Mouse (Mus musculus) ES-Bruce4 (cell line): ENCODE measurements around the gene Schip1. TPM values are rescaled to one million over a fixed set of nuclear protein-coding genes. Genes with fewer than 3 reads are reported as not detected.

Source experiments
- H3K27ac ChIP-seq: 2 replicates; pipeline ENCODE4 v1.5.1; 2012; ENCODE audit warnings: low read length, inconsistent platforms; ENCODE audit not compliant: insufficient read depth
- H3K27me3 ChIP-seq: 2 replicates; pipeline ENCODE4 v1.6.1; 2012; ENCODE audit warnings: mild to moderate bottlenecking, low read length, inconsistent platforms; ENCODE audit not compliant: control insufficient read depth, poor library complexity, insufficient read depth, severe bottlenecking
- H3K36me3 ChIP-seq: 2 replicates; pipeline ENCODE4 v1.6.1; 2012; ENCODE audit warnings: inconsistent platforms, mild to moderate bottlenecking, low read length, moderate library complexity; ENCODE audit not compliant: control insufficient read depth, poor library complexity, insufficient read depth, severe bottlenecking
- H3K4me1 ChIP-seq: one replicate; pipeline ENCODE4 v1.8.1; 2011; ENCODE audit warnings: low read length; ENCODE audit not compliant: control insufficient read depth, insufficient read depth
- H3K4me3 ChIP-seq: 2 replicates; pipeline ENCODE4 v1.5.1; 2011; ENCODE audit warnings: low read depth, mild to moderate bottlenecking, low read length
- H3K9ac ChIP-seq: 2 replicates; pipeline ENCODE4 v1.6.1; 2012; ENCODE audit warnings: low read depth, mild to moderate bottlenecking, inconsistent platforms; ENCODE audit not compliant: poor library complexity, severe bottlenecking
- H3K9me3 ChIP-seq: replicated peaks from 2 replicates; pipeline ENCODE4 v1.6.1; 2012; ENCODE audit warnings: mild to moderate bottlenecking, low read length, inconsistent platforms; ENCODE audit not compliant: control insufficient read depth, poor library complexity, insufficient read depth, severe bottlenecking
- CTCF ChIP-seq: IDR thresholded peaks from one replicate; pipeline ENCODE4 v1.8.1; 2011; ENCODE audit warnings: low read depth, low read length
- EP300 ChIP-seq: IDR thresholded peaks from 2 replicates; pipeline ENCODE4 v1.6.1; 2011; ENCODE audit warnings: low read depth, low read length; ENCODE audit not compliant: insufficient read depth
- POLR2A ChIP-seq: IDR thresholded peaks from one replicate; pipeline ENCODE4 v1.8.1; 2011; ENCODE audit warnings: low read length; ENCODE audit not compliant: insufficient read depth
- polyA plus RNA-seq: library from polyadenylated mRNA; stranded (reverse); fragments of >200 nt; gene quantifications from 2 replicates; pipeline ENCODE4 v1.2.4, GENCODE M21; 2011; ENCODE audit warnings: low read depth; ENCODE audit not compliant: missing spikeins, insufficient read depth, insufficient read length

The Schip1 gene
- polyA plus RNA-seq, 1 experiment, result 85.2 TPM

DNA sequence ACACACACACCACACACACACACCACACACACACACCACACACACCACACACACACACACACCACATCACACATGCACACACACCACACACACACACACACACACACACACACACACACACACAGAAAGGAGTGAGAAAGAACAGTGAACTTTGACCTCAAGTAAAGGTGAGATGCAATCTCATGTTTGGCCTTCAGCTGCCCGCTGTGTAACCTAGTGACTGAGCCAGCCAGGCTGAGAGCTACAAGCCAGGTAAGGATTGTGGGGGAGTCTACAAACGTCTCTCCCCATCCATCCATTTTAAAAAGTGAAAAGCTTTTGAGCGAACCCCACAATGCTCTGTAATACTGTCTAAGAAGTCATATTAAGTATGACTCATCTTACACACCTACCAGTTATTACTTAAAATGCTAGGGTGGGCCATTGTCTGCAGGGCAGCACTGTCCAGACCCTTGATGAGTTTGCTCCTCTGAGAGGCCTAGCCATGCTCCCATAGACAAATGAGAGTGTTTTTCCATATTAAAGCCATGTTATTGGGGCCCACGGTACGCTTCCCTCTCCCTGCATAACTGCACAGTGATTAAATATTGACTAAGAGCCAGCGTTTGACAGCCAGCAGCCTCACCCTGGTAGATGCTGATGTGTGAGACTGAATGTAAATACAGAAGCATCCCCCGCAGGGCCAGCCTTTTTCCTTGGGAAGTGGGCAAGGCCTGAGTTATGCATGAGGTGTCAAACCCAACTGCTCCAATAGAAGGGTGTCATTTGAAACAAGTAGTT, 448.9 kb downstream of the Schip1 start:
- no peak overlapping the region for H3K9ac ChIP-seq
- no peak overlapping the region for H3K27ac ChIP-seq
- H3K27me3 ChIP-seq, result no peaks in the 10 kb centered on the region
- H3K36me3 ChIP-seq, result 0 out of 2 replicates have a peak, but pooled peaks cover 2% of the 10 kb centered on the region
- H3K9me3 ChIP-seq, result no peaks in the 10 kb centered on the region
- peaks cover 7% of the 10 kb centered on the region for H3K4me1 ChIP-seq
- no peak for TF ChIP-seq POLR2A
- no peak for TF ChIP-seq CTCF
- H3K4me3 ChIP-seq, result no peak overlapping the region

DNA sequence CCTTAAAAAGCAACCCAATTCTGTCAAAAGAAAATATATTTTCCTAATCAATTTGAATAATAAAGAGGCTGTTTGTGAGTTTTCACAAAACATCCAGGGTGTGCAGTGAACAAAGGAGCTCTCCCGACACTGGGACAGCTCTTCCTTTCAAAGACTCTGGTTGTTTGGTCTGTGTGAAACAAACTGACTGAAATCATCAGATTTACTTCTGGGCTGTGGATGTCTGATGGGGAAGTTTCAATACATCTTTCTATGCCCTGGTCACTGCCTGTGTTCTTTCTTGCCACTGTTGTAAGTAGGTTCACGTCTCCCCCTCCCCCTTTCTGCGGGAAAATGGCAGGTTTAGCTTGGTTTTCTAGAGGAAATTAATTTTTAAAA, 449.5 kb downstream of the Schip1 start:
- no peak for TF ChIP-seq EP300
- no peak for TF ChIP-seq CTCF
- TF ChIP-seq POLR2A, result no peak
- no peaks in the 10 kb centered on the region for H3K9me3 ChIP-seq
- H3K27ac ChIP-seq, result no peak overlapping the region
- no peak overlapping the region for H3K4me3 ChIP-seq
- peaks cover 7% of the 10 kb centered on the region for H3K4me1 ChIP-seq
- 0 out of 2 replicates have a peak, but pooled peaks cover 2% of the 10 kb centered on the region for H3K36me3 ChIP-seq
- H3K9ac ChIP-seq, result no peak overlapping the region
- no peaks in the 10 kb centered on the region for H3K27me3 ChIP-seq

DNA sequence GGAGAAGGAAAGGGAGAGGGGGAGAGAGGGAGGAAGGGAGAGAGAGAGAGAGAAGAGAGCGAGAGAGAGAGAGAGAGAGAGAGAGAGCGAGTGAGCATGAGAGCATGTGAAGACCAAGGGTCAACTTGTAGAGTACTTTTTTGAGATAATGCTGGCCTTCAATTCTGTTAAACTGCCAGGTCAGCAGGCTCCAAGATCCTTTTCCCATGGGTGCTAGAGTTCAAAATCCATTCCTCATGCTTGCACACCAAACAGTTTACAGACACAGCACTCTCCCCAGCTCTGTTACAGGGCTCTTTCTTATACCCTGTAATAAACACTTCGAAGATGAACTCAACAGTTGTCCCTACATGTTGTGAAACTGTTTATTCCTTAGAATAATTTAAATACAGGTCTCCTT, 450.1 kb downstream of the Schip1 start:
- Histone ChIP-seq H3K9ac (no peak overlapping the region), H3K27ac (no peak overlapping the region), H3K4me1 (peaks cover 7% of the 10 kb centered on the region), H3K9me3 (no peaks in the 10 kb centered on the region), H3K27me3 (no peaks in the 10 kb centered on the region), H3K36me3 (0 out of 2 replicates have a peak, but pooled peaks cover 2% of the 10 kb centered on the region), H3K4me3 (no peak overlapping the region)
- TF ChIP-seq EP300 (no peak), POLR2A (no peak), CTCF (no peak)

- no peak for TF ChIP-seq POLR2A
- H3K27ac ChIP-seq, result no peak overlapping the region
- H3K4me1 ChIP-seq, result peaks cover 7% of the 10 kb centered on the region
- no peaks in the 10 kb centered on the region for H3K9me3 ChIP-seq
- no peak overlapping the region for H3K9ac ChIP-seq
- no peak overlapping the region for H3K4me3 ChIP-seq
- 0 out of 2 replicates have a peak, but pooled peaks cover 2% of the 10 kb centered on the region for H3K36me3 ChIP-seq
- H3K27me3 ChIP-seq, result no peaks in the 10 kb centered on the region
Measured at GRCm38 (mm10) chr3:68516393-68517081, 451.9 kb downstream of the Schip1 start.

- 0 out of 2 replicates have a peak, but pooled peaks cover 2% of the 10 kb centered on the region for H3K36me3 ChIP-seq
- no peak overlapping the region for H3K9ac ChIP-seq
- no peaks in the 10 kb centered on the region for H3K27me3 ChIP-seq
- no peaks in the 10 kb centered on the region for H3K9me3 ChIP-seq
- H3K4me1 ChIP-seq, result peaks cover 7% of the 10 kb centered on the region
- H3K4me3 ChIP-seq, result no peak overlapping the region
- H3K27ac ChIP-seq, result no peak overlapping the region
- no peak for TF ChIP-seq EP300
- no peak for TF ChIP-seq POLR2A
- TF ChIP-seq CTCF, result no peak
Measured at GRCm38 (mm10) chr3:68517236-68517635, 452.6 kb downstream of the Schip1 start.

- Histone ChIP-seq H3K27me3 (no peaks in the 10 kb centered on the region), H3K4me1 (peaks cover 6% of the 10 kb centered on the region), H3K36me3 (0 out of 2 replicates have a peak, but pooled peaks cover 2% of the 10 kb centered on the region), H3K4me3 (no peak overlapping the region), H3K27ac (no peak overlapping the region), H3K9me3 (no peaks in the 10 kb centered on the region), H3K9ac (no peak overlapping the region)
- no peak for TF ChIP-seq EP300
- TF ChIP-seq POLR2A, result no peak
- TF ChIP-seq CTCF, result no peak
Measured at GRCm38 (mm10) chr3:68518041-68518440, 453.4 kb downstream of the Schip1 start.
